Mouse (Mus musculus): ENCODE results near the gene Taf1d.
"Not testable (repeated sequence)": the region's sequence is repeated elsewhere in the genome, so short reads cannot be mapped to it uniquely, and the experiment has no call there.

Taf1d gene

DNA sequence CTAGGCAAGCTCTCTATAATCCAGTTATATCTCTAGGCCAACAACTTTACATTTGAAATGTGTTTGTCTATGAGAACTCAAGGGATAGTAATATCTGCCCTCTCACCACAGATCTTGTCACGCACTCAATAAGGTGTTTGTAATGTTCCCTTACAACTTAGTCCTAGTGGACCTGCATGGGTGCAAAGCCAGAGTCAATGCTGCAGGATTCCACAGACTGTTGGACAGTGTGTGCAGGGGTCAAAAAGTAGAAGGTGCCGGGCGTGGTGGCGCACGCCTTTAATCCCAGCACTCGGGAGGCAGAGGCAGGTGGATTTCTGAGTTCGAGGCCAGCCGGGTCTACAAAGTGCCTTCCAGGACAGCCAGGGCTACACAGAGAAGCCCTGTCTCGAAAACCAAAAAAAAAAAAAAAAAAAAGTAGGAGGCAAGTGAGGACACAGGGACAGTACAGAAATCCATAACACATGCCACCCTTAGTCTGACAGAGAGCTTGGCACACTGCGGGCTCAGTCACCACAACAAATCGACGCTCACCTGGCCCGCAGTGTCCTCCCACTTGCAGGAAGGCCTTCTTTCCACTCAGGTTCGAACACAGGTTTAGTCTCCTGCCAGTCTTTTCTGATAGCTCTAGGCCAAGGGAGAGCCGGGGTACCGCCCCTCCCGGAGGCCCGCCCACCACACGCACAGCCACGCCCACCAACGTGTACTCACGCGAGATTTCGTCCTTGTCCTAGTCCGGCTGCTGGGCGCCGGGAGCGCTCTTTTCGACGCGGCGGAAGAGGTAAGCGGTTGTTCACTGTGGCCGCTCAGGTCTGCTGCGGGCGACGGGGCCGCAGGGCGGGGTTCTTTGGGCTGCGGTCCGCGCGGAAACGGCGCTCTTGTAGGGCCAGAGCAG, at the start of gene Taf1d:
Gene Taf1d (plus strand): TSS at position 712 of the 895 bp plus-strand sequence.
- DNase-seq (ENCODE audit: low read depth, low spot score), result peak; percentile 96

DNA sequence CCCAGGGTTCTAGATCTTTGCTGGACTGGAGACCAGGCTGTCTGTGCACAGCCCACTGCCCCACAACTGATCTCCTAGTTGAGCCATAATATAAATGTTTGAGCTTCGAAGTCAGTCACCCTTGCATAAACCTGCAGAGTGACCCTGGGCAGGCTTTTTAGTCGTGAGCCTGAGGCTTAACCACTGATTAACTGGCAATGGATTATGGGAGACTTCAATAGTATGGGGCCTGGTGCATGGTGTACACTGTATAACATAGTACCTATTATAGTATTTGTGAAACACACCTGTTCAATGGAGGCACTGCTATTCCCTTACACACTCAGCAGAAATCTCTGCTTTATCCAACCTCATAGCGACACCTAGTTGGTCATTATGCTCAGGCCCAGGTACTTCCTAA, 49.8 kb upstream of the Taf1d start:
- DNase-seq (ENCODE audit: low read depth, low spot score), result no peak

DNA sequence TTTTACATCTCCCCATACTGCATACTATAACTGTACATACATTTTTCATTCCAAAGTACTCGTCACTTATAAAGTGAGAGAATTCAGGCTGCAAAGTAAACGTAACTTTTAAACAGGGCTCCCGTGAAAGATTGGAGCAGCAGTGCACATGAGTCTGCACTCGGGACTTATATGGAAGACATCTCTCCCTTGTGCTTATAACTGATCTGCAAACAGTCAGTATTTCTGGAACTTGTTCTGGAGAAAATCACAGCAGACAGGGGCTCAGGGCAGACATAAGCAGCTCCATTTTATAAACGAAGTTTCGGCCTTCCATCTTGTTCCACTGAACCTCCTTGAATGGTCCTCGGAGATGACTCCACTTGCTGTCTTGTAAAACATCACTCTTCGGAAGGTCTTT, 44.0 kb upstream of the Taf1d start:
- DNase-seq (ENCODE audit: low read depth, low spot score), result no peak

DNA sequence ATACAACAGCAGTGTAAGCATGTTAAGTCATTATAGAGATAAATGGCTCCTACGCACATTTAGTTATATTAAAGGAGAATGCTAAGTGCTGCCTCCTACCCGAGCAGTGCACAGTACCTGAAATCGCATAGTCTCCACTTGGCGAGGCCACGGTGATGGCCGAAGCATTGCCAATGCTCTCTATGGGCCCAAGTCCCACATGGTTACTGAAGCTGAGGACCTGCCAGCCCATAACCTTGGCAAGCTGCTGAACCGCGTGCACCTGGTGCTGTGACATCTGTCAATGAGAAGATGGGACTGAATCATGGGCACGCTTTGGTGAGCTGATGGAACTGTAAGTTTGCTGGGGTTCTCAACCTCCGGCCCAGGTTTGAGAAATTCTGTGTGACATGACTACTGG, 42.5 kb upstream of the Taf1d start:
- no peak for DNase-seq (ENCODE audit: low read depth, low spot score)

DNA sequence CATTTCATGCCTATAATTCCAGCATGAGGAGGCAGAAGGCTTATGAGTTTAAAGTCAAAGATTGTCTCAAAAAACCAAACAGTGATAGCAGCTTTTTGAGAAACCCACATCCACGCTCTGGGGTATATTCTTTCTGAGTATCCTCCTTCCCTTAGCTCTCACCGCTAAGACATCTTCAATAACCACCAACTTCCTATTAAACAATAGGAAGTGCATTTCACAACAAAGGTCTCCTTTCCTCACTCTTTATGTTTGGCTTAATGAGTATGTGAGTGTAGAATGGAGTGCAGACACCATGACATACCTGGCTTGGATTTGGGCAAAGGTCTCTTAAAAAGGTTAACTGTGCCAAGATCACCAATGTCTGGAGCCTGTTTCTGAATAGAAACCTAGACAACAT, 32.0 kb upstream of the Taf1d start:
- DNase-seq (ENCODE audit: low read depth, low spot score), result no peak

DNA sequence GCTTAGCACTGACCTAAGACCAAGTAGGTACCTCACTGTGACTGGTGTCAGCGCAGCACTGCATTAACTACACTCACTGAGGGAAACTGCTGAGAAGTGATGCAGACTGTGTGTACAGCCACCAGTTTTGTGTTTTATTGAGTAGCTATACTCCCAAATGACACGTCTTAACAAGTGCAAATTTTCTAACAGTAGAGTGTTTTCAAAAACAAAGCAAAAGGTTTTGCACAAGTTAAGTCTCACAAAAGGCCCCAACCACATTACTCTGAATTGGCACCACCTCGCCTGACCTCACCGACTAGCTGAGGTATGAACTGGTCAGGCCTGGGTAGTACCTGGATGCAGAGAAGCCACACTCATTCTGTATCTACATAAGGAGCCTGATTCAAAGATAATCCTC, 29.2 kb upstream of the Taf1d start:
- DNase-seq (ENCODE audit: low read depth, low spot score), result no peak

DNA sequence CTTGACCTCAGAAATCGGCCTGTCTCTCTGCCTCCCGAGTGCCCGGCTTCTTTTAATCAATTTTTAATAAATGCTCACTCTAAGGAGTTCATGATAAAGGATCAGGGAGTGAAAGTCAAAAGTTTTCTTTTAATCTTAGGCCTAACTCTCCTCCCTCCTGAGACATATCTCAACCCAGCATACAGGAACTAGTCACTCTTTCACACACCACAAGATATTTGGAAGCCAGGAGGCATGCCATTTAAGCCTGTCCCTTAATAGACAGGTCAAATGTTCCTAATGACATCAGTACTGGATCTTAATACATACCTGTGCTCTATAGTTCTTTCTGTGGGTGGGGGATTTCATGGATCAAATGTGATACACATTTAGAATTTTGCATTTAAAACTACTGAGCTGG, 27.7 kb upstream of the Taf1d start:
- no peak for DNase-seq (ENCODE audit: low read depth, low spot score)

DNA sequence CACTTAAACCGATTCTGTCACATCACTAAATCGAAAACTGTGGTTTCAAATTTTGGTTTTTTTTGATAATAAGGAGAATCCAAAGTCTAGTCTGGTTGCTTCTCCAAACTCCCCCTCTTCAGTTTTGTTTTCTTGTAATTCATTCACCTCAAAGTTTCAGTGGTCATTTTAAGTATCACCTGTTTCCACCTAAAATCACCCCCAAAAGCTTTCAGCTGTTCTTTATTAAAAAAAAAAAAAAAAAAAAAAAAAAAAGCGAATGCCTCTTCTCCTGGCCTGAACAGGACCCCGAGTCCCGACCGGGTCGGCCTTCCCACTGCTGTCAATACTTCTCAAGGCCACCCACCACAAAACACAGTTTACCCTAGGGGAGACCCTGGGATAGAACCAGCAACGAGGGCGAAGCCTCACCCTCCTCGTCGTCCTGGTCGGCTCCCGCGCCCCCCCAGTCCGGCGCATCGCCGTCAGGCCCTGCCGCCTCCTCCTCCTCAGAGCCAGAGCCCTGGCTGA, 26.8 kb upstream of the Taf1d start:
- DNase-seq (ENCODE audit: low read depth, low spot score), result peak; percentile 14

DNA sequence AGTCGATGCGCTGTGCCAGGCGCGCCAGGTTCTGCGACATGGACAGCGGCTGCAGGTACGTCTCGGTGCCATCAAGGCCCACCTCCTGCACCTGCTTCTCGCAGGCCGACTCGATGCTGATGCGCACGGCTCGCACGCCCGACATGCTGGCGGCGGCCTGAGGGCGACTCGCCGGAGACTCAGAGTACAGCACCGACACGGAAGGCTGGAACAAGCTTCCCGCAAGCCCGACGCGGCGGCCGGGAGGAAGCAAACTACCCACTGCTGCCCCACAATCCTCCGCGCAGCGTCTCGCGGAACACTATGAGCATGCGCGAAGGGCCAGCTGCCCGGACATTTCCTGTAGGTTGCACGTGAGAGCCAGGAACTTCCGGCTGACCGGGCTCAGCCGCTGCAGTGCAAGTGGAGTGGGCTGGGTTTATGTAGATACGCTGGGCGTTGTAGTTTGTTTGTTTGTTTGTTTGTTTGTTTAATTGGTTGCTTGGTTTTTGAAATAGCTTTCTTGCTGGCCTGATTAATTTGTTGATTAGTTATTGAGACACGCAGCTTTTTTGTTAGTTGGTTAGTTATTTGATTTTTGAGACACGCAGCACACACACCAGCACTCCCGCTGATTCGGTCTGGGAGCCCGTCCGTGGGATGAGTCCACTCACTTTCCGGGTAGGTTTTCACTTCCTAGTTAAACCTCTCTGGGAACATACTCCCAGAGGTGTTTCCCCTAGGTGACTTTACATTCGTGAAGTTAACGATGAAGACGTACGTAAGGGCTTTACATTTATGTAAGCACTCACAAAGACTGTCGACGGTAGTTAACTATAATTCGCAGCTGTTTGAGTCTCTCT, 26.1 kb upstream of the Taf1d start, which contains the start of gene Med17:
Gene Med17 (minus strand): TSS at position 283 of the 842 bp plus-strand sequence.
- DNase-seq (ENCODE audit: low read depth, low spot score), result peak; percentile 94

DNA sequence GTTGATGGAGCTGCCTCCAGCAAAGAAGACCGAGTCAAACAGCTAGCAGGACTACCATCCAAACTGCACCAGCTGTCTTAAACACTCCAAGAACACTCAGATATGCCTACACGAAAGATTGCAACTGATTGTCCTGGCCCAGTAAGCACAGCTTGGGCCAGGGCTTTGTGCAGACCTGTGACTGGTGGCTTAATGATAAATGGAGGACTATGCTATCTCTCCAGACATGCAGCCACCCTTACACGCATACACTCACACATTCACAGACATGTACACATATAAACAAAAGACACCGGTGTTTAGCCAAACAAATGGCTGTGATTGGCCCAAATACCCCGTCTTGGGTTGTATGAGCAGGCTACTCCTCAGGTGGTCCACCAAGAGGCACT, 25.5 kb upstream of the Taf1d start:
- DNase-seq (ENCODE audit: low read depth, low spot score), result no peak

DNA sequence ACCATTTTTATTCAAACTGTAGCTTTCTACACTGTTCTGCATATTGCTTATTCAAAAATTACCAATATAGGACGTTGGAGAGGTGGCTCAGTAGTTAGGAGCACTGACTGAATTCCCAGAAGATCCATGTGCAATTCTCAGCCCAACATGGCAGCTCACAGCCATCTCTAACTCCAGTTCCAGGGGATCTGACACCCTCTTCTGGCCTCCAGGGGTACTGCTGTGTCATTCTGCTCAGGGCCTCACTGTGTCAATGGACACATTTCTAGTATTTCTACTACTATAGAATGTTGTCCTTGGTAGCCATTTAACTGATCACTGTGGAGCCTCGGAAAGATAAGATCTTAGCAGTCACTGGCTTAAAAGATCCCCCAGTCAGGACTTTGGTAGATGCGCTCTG, 20.6 kb upstream of the Taf1d start:
- peak; percentile 34 for DNase-seq (ENCODE audit: low read depth, low spot score)

DNA sequence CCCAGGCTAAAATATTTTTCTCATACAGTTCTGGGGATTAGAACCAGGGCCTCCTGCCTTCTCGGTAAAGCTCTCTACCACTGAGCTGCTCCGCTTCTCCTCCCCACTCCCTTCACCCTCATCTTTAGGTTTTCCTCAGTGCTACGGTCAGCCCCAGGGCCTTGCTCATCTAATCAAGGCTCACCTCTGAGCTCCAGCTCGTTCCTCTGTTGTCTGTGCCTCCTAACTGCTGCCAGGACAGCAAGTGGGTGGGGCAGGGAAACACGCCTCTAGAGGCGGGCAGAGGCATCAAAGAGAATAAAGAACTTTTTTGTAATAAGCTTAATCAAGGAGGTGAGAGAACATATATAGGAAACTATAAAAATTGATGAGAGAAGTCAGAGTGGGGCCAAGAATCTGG, 18.2 kb upstream of the Taf1d start:
- no peak for DNase-seq (ENCODE audit: low read depth, low spot score)

DNA sequence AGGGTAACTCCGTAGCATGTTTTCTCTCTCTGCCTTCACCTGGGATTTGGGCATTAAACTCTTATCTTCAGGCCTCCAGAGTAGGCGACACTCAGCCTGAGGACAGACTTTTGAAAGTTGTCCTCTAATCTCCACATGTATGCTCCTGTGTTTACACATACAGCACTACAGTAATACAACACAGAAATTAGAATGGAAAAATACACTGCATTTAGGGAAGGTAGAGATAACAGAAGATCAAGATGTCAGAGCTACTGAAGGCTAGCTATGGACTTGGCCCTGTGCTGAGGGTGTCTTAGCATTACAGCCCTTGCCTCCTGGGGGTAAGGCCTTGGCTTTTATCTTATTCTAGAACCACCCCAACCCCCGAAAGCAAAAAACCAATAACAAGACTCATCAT, 17.6 kb upstream of the Taf1d start:
- DNase-seq (ENCODE audit: low read depth, low spot score), result no peak

DNA sequence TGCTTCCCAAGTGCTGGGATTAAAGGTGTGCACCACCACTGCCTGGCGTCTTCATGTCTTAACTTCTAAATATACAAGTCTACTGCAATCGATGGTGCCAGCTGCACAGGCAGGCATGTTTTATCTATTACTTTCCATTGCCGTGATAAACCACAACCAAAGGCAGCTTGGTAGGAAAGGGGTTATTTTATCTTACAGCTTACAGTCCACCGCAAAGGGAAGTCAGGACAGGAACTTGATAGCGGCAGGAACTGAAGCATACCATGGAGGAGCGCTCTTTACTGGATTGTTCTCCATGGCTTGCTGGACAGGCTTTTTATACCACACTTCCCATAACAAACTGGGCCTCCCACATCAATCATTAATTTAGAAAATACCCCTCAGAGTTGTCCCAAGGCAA, 16.8 kb upstream of the Taf1d start:
- DNase-seq (ENCODE audit: low read depth, low spot score), result no peak

DNA sequence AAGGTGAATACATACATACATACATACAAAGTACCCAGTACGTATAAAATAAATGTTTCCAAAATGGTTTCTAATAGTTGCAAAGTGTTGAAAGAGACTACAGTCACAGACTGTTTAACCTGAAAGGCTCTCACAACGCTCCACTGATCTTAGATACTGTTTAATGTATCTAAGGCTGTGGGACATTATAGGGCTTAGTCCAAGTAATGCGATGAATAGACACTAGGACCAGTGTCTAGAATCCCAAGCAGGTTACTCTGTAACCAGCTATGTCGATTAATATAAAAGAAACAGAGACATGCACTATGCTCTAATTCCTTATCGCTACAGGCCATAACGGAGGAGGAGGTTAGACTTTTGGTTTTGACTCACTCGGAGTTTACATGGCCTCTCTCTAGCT, 8.9 kb upstream of the Taf1d start:
- DNase-seq (ENCODE audit: low read depth, low spot score), result no peak

DNA sequence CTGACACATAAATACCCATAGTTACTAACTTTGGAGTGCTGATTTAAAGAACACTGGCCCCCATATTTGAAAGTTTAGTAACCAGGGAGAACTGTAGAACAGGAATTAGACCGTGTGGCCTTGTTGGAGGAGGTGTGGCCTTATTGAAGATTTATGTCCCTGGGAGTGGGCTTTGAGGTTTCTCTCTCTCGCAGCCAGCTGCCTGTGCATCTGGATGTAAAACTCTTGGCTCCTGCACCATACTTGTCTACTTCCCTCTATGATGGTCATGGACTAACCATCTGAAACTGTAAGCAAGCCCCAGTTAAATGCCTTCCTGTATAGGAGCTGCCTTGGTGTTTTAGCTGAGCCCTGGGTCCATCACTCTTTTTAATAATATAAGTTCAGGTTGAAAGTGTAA, 7.6 kb upstream of the Taf1d start:
- no peak for DNase-seq (ENCODE audit: low read depth, low spot score)

DNA sequence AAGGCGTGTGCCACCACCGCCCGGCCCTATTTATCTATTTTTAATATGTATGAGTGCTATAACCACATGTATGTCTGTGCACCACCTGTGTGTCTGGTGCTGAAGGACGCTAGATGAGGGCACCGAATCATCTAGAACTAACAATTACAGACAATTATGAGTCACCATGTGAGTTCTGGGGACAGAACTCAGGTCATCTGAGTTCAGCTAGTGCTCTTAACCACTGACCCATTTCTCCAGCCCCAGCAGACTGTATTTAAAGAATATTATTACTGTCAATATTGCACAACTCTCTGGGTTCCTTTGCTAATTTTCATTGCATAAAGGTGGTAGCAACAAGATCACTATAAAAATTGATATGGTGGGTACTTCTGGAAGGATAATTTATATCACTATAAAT, 6.0 kb upstream of the Taf1d start:
- no peak for DNase-seq (ENCODE audit: low read depth, low spot score)

DNA sequence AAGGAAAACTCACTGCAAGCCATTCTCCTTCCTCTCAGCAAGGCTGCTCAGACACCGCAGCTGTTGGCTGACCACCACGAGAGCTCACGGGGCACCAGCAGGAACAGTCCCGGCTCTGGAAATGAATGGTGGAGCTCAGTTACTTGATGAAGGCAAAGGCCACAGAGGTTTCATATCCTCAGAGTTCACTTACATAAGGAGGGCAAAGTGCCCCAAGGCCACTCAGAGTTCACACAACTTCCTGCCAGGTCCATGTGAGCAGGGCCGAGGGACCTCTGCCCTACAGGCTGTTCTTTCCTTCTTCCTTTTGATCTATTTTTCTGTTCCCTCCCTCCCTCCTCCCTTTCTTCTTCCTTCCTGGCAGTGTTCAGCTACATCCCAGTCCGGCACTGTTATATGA, 4.6 kb upstream of the Taf1d start:
- DNase-seq (ENCODE audit: low read depth, low spot score), result no peak

DNA sequence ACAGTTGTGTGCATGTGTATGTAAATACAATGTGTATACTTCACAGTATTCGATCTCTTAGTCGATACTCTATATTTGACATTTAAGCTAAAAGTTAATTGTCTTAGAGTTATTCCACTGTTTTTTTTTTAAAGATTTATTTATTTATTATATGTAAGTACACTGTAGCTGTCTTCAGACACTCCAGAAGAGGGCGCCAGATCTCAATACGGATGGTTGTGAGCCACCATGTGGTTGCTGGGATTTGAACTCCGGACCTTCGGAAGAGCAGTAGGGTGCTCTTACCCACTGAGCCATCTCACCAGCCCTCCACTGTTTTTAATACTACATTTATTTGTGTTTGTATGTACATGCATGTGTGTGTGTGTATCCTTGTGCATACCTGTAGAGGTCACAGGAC, 4.0 kb upstream of the Taf1d start:
- not testable (repeated sequence) for DNase-seq (ENCODE audit: low read depth, low spot score)

DNA sequence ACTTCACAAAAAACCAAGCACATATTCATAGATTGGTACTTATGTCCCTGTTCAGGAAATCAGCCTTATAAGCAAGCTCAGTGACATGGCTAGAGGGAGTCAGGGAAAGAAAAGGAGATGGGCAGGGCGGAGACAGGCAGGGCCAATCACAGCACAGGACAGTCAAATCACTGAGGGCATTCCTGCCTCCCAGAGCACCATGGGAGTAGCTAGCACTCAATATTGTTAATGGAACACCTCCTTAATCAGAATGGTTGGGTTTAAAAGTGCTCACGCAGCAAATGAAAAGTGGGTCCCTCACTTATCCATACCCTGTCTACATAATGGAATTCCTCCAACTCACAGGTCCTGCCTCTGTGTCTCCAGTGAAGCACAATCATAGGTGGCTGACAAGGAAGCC, 3.1 kb upstream of the Taf1d start:
- no peak for DNase-seq (ENCODE audit: low read depth, low spot score)

DNA sequence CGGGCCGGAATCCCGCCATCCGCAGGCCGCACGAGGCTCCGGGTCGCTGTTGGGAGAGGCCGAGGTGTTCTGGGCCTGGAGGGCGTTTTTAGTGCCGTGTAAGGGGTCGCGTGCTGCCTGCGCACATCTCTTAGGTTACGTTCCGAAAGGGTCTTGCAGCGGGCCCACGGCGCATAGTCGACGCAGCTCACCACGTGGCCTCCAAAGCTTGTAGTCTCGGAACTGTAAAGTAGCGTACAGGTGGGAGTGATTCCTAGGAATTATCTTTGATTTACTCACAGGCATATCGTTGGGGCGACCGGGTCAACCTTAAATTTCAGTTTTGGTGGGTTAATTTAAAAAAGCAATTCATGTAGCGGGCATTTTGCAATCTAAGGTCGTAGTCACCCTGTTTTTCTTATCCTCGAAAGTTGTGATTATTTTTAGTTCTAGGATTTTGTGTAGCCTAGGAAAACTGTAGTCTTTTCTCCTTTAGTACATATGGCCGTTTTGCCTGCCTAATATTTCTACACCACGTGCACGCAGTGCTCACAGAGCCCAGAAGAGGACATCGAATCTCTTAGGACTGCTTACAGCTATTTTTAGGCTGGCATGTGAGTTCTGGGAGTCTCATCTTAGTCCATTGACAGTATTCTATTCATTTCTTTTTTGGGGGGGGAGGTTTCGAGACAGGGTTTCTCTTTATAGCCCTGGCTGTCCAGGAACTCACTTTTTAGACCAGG, 545 bp downstream of the Taf1d start, which contains the start of gene 4931406C07Rik:
Gene 4931406C07Rik (minus strand): TSS at position 51 of the 722 bp plus-strand sequence.
- peak; percentile 22 for DNase-seq (ENCODE audit: low read depth, low spot score)

DNA sequence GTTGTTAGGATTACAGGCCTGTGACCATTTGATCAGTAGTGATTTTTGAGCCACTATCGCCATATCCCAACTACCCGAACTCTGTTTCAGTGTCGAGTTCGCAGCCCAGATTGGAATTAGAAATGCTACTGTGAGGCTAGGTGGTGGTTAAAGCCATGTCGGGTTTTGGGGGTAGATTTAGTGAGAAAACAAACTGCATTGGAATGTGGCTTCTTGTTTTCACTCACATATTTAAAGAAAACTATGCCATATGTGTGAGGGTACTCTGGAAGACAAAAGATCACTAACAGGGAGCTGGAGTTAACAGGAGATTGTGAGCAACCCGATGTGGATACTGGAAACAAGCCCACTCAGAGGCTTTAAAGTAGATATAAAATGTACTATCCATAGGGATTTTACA, 1.2 kb downstream of the Taf1d start:
- no peak for DNase-seq (ENCODE audit: low read depth, low spot score)

Data from CD4-positive helper T cell, adult 2 months (primary cell).